Comparison of ENCODE assay signal across 9 mouse cellular contexts in genomic region chr10:115184697-115185096, GRCm38 (mm10). TPM values are rescaled to one million over a fixed set of nuclear protein-coding genes. Genes with fewer than 3 reads are reported as not detected.
DNase-seq lines count a peak whose midpoint lies in the region; ATAC-seq lines count a peak whose summit lies in the region.
"Had no signal": no experiment of that assay in that cellular context is flagged by ENCODE, and none has a peak within 500 bp of the region (broad histone marks: within the 10 kb centered on the region; RNA-seq: fewer than 3 reads in every experiment).

Gene Tph2, minus strand, starts transcription at chr10:115185022.

- no peaks in the 10 kb centered on the region for H3K27me3 ChIP-seq in hindbrain, embryonic 16.5 days (replicated peaks; ENCODE audit: control insufficient read depth, insufficient read depth, low read length)
- H3K27me3 ChIP-seq: limb, embryonic 15.5 days had no signal

- H3K27ac ChIP-seq in hindbrain, embryonic 16.5 days (ENCODE audit: low read depth, low read length) = no peak within 1 kb of the TSS
- H3K27ac ChIP-seq: limb, embryonic 15.5 days had no signal

- H3K9me3 ChIP-seq in hindbrain, embryonic 16.5 days (ENCODE audit: control insufficient read depth, low read length) = no peaks in the 10 kb centered on the region
- H3K9me3 ChIP-seq: limb, embryonic 15.5 days had no signal

- H3K4me2 ChIP-seq in hindbrain, embryonic 16.5 days (ENCODE audit: low read length) = peak within 1 kb of the TSS; percentile 28
- H3K4me2 ChIP-seq: limb, embryonic 15.5 days had no signal

- H3K4me3 ChIP-seq in hindbrain, embryonic 16.5 days (ENCODE audit: low read length) = no peak within 1 kb of the TSS; the same call in 1 of the 2 replicates
- H3K4me3 ChIP-seq: limb, embryonic 15.5 days had no signal

- H3K4me1 ChIP-seq in hindbrain, embryonic 16.5 days (ENCODE audit: control insufficient read depth, insufficient read depth, low read depth, low read length) = no peaks in the 10 kb centered on the region
- H3K4me1 ChIP-seq: limb, embryonic 15.5 days had no signal

- H3K36me3 ChIP-seq in hindbrain, embryonic 16.5 days (ENCODE audit: control insufficient read depth, insufficient read depth, low read length) = no peaks in the 10 kb centered on the region
- H3K36me3 ChIP-seq: limb, embryonic 15.5 days had no signal

- ATAC-seq in hindbrain, embryonic 16.5 days = peak; percentile 89

- 6% methylated on average over 9 of the region's 9 CpGs for WGBS in hindbrain, embryonic 16.5 days

- H3K9ac ChIP-seq in hindbrain, embryonic 16.5 days (ENCODE audit: low read depth, low read length) = no peak within 1 kb of the TSS
- H3K9ac ChIP-seq: limb, embryonic 15.5 days had no signal

- peak; percentile 91 for DNase-seq in NIH3T3 (ENCODE audit: low read depth)
- peak; percentile 67 for DNase-seq in cerebellum, adult 8-10 months
- DNase-seq in frontal cortex, postnatal 10 days (ENCODE audit: low spot score in 2 of 2) = peak; percentile 47 to 62
- DNase-seq in left cerebral cortex, adult 18-20 months (ENCODE audit: low spot score in 2 of 2) = peak; percentile 39 to 49
- DNase-seq in mesoderm, embryonic 11.5 days (ENCODE audit: low read depth, low spot score) = peak; percentile 87
- DNase-seq in right cerebral cortex, postnatal 14 days = peak; percentile 71
- peak; percentile 66 for DNase-seq in urinary bladder, postnatal 25 days (ENCODE audit: low spot score)

RNA-seq across cellular contexts. Expression of gene Tph2, which starts in this region (rescaled TPM):
- 10.9 and 13.8 TPM in 2 replicates for polyA plus RNA-seq in hindbrain, embryonic 16.5 days (2015; fragmentation: Nextera tagmentation; extraction: Ambion mirVana)
- total RNA-seq in left cerebral cortex, adult 18-20 months (2021) = under 1 TPM; 0.40 to 0.77 TPM

Comparison
In these comparisons a context has a peak if more than half of its experiments do, and no peak if none do; other contexts are left out.
1. Peak in DNase-seq in left cerebral cortex, adult 18-20 months; RNA of the gene not detected or under 1 TPM.